Mouse (Mus musculus): ENCODE results near the gene Igsf11.

GRCm38 (mm10) chr16:39048889-39049288 lies 156.4 kb downstream of the Igsf11 start:
- TF ChIP-seq MAX (IDR thresholded peaks at IDR 0.05; ENCODE audit: low read depth): no peak
- TF ChIP-seq MYOD1 (IDR thresholded peaks at IDR 0.05; ENCODE audit: control insufficient read depth in 1 of 3, insufficient read length in 2 of 3, low read depth in 2 of 3): no peak
- no peak for TF ChIP-seq POLR2A (IDR thresholded peaks at IDR 0.05; ENCODE audit: insufficient read length, low read depth)
